Mouse (Mus musculus): Measurements from ENCODE around the gene Hk2. TPM values are rescaled to one million over a fixed set of nuclear protein-coding genes. Genes with fewer than 3 reads are reported as not detected.

The Hk2 gene
- polyA plus RNA-seq, 1 experiment from 2014 or later, result 6.0 TPM

- ATAC-seq (ENCODE audit: low read depth) (no peak), DNase-seq (no peak)
- no peak overlapping the region for H3K9ac ChIP-seq
- H3K4me3 ChIP-seq (replicated peaks), result no peak overlapping the region
- no peaks in the 10 kb centered on the region for H3K9me3 ChIP-seq (replicated peaks)
- no peak overlapping the region for H3K27ac ChIP-seq
- 78% methylated on average over 6 of the region's 6 CpGs for WGBS (ENCODE audit: insufficient replicate concordance)
- H3K27me3 ChIP-seq, result no peaks in the 10 kb centered on the region
- peaks cover 30% of the 10 kb centered on the region for H3K36me3 ChIP-seq
- peaks cover 48% of the 10 kb centered on the region for H3K4me1 ChIP-seq (replicated peaks)
- H3K4me2 ChIP-seq, result no peak overlapping the region
These were observed 19.5 kb downstream of the Hk2 start for GRCm38 (mm10) chr6:82754769-82755168.

DNA sequence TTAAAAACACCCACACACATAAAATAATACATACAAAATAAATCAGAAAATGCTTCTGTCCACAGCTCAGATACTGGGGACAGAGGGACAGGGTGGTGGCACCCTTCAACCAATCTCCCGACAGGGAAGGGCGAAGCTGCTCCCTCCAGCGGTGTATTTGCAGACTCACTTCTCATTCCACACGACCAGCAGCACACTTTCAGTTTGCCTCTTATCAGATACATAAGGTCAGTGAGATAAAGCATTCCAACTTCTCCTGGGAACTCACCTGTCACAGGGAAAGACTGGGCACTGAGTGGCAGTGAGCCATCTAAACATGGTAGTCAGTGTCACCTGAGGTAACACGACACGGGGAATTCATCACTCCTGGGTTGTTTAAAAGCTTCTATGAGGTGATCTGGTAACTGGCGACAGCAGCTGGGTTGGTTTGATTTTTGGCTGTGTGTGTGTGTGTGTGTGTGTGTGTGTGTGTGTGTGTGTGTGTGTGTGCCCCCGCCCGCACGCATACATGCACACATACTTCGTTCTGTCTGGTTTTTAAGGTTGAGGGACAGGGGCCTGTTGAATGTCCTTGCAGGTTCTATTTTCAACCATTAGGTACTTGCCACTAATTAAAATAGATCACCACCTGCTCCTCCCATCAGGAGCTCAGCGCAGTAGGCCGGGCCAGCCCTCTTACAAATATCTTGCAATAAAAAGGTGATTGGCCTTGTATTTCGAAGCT lies 20.5 kb downstream of the Hk2 start:
- DNase-seq (no peak), ATAC-seq (ENCODE audit: low read depth) (no peak)
- H3K27ac ChIP-seq, result no peak overlapping the region
- no peaks in the 10 kb centered on the region for H3K27me3 ChIP-seq
- peaks cover 27% of the 10 kb centered on the region for H3K36me3 ChIP-seq
- H3K9ac ChIP-seq, result no peak overlapping the region
- H3K9me3 ChIP-seq (replicated peaks), result no peaks in the 10 kb centered on the region
- 58% methylated on average over 14 of the region's 14 CpGs for WGBS (ENCODE audit: insufficient replicate concordance)
- peaks cover 45% of the 10 kb centered on the region for H3K4me1 ChIP-seq (replicated peaks)
- no peak overlapping the region for H3K4me3 ChIP-seq (replicated peaks)
- no peak overlapping the region for H3K4me2 ChIP-seq

GRCm38 (mm10) chr6:82753061-82753460 lies 21.2 kb downstream of the Hk2 start:
- Histone ChIP-seq H3K9me3 (replicated peaks) (no peaks in the 10 kb centered on the region), H3K9ac (no peak overlapping the region), H3K4me1 (replicated peaks) (peaks cover 38% of the 10 kb centered on the region), H3K36me3 (peaks cover 25% of the 10 kb centered on the region), H3K27ac (no peak overlapping the region), H3K27me3 (no peaks in the 10 kb centered on the region), H3K4me2 (no peak overlapping the region), H3K4me3 (replicated peaks) (no peak overlapping the region)
- WGBS (ENCODE audit: insufficient replicate concordance), result 49% methylated on average over 11 of the region's 11 CpGs
- no peak for DNase-seq
- no peak for ATAC-seq (ENCODE audit: low read depth)

- Histone ChIP-seq H3K36me3 (peaks cover 18% of the 10 kb centered on the region), H3K4me2 (no peak overlapping the region), H3K9ac (no peak overlapping the region), H3K27me3 (no peaks in the 10 kb centered on the region), H3K27ac (no peak overlapping the region), H3K9me3 (replicated peaks) (no peaks in the 10 kb centered on the region), H3K4me1 (replicated peaks) (peaks cover 31% of the 10 kb centered on the region), H3K4me3 (replicated peaks) (no peak overlapping the region)
- DNase-seq, result no peak
- WGBS (ENCODE audit: insufficient replicate concordance), result 81% methylated on average over 7 of the region's 7 CpGs
- no peak for ATAC-seq (ENCODE audit: low read depth)
These were observed 22.5 kb downstream of the Hk2 start for GRCm38 (mm10) chr6:82751791-82752190.

GRCm38 (mm10) chr6:82751031-82751430 lies 23.2 kb downstream of the Hk2 start:
- peaks cover 26% of the 10 kb centered on the region for H3K4me1 ChIP-seq (replicated peaks)
- no peaks in the 10 kb centered on the region for H3K9me3 ChIP-seq (replicated peaks)
- H3K36me3 ChIP-seq, result peaks cover 22% of the 10 kb centered on the region
- ATAC-seq (ENCODE audit: low read depth) (no peak), DNase-seq (no peak)
- 69% methylated on average over 11 of the region's 11 CpGs for WGBS (ENCODE audit: insufficient replicate concordance)
- H3K27ac ChIP-seq, result no peak overlapping the region
- H3K4me2 ChIP-seq, result no peak overlapping the region
- no peaks in the 10 kb centered on the region for H3K27me3 ChIP-seq
- no peak overlapping the region for H3K4me3 ChIP-seq (replicated peaks)
- H3K9ac ChIP-seq, result no peak overlapping the region

- H3K4me3 ChIP-seq (replicated peaks), result no peak overlapping the region
- no peaks in the 10 kb centered on the region for H3K27me3 ChIP-seq
- peaks cover 22% of the 10 kb centered on the region for H3K36me3 ChIP-seq
- H3K4me1 ChIP-seq (replicated peaks), result peaks cover 22% of the 10 kb centered on the region
- ATAC-seq (ENCODE audit: low read depth), result no peak
- no peak overlapping the region for H3K9ac ChIP-seq
- WGBS (ENCODE audit: insufficient replicate concordance), result 56% methylated on average over 2 of the region's 2 CpGs
- no peaks in the 10 kb centered on the region for H3K9me3 ChIP-seq (replicated peaks)
- no peak overlapping the region for H3K27ac ChIP-seq
- H3K4me2 ChIP-seq, result no peak overlapping the region
- no peak for DNase-seq
These were observed 24.2 kb downstream of the Hk2 start for GRCm38 (mm10) chr6:82750063-82750462.

DNA sequence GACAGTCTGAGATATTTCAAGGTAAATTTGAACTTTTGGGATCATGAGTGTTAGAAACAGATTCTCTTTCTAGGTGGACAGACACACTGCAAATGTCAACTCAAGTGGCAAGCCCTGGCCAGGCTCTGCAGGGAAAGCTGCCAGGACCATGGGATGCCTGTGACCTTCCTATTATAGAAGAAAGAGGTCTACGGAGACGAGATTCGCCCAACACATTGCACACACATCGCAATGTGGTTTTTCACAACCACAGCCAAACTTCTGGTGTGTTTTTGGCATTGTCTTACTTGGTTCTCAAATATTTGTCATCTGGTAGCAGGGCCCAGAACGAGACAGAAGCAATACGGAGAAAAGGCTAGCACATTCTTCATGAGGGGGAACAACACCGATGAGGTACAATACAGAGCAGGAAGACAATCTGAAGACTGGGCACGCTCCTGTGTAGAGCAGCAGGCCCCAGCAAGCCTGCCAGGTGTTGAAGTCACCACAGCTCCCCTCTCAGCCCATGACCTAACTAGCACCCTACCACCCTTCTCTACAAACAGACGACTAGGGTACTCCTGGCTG lies 26.1 kb downstream of the Hk2 start:
- H3K27ac ChIP-seq, result no peak overlapping the region
- H3K9ac ChIP-seq, result no peak overlapping the region
- ATAC-seq (ENCODE audit: low read depth) (no peak), DNase-seq (no peak)
- H3K4me3 ChIP-seq (replicated peaks), result no peak overlapping the region
- H3K9me3 ChIP-seq (replicated peaks), result no peaks in the 10 kb centered on the region
- H3K4me2 ChIP-seq, result no peak overlapping the region
- no peaks in the 10 kb centered on the region for H3K27me3 ChIP-seq
- peaks cover 8% of the 10 kb centered on the region for H3K4me1 ChIP-seq (replicated peaks)
- WGBS (ENCODE audit: insufficient replicate concordance), result 82% methylated on average over 9 of the region's 9 CpGs
- H3K36me3 ChIP-seq, result peaks cover 28% of the 10 kb centered on the region

- Histone ChIP-seq H3K27me3 (no peaks in the 10 kb centered on the region), H3K9me3 (replicated peaks) (no peaks in the 10 kb centered on the region), H3K36me3 (peaks cover 38% of the 10 kb centered on the region), H3K4me2 (no peak overlapping the region), H3K9ac (no peak overlapping the region), H3K4me1 (replicated peaks) (0 out of 2 replicates have a peak, but pooled peaks cover 4% of the 10 kb centered on the region), H3K27ac (no peak overlapping the region), H3K4me3 (replicated peaks) (no peak overlapping the region)
- ATAC-seq (ENCODE audit: low read depth) (no peak), DNase-seq (no peak)
- WGBS (ENCODE audit: insufficient replicate concordance), result 37% methylated on average over 5 of the region's 5 CpGs
These were observed 27.2 kb downstream of the Hk2 start for GRCm38 (mm10) chr6:82747085-82747484.

- DNase-seq (no peak), ATAC-seq (ENCODE audit: low read depth) (no peak)
- H3K4me2 ChIP-seq, result no peak overlapping the region
- peaks cover 28% of the 10 kb centered on the region for H3K36me3 ChIP-seq
- H3K9ac ChIP-seq, result no peak overlapping the region
- no peak overlapping the region for H3K27ac ChIP-seq
- H3K4me1 ChIP-seq (replicated peaks), result peaks cover 10% of the 10 kb centered on the region
- H3K4me3 ChIP-seq (replicated peaks), result no peak overlapping the region
- no peaks in the 10 kb centered on the region for H3K27me3 ChIP-seq
- WGBS (ENCODE audit: insufficient replicate concordance), result 89% methylated on average over 9 of the region's 9 CpGs
- H3K9me3 ChIP-seq (replicated peaks), result no peaks in the 10 kb centered on the region
These were observed 29.7 kb downstream of the Hk2 start for GRCm38 (mm10) chr6:82744553-82744952.

DNA sequence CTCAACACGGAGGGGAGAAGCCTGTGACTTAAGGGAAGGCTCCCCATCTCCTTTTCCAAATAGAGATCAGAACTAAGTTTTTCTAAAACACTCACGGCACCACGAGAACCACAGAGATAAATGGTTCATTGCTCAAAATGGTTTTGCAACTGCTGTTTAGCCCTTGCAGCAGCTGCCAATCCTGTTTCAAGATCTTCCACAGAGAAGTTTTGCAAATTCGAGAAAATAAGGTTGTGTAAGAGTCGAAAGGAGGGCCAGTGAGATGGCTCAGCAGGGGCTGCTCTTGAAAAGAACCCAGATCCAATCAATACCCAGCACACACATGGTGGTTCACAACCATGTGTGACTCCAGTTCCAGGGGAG lies 32.8 kb downstream of the Hk2 start:
- Histone ChIP-seq H3K4me2 (no peak overlapping the region), H3K36me3 (peaks cover 45% of the 10 kb centered on the region)
- WGBS (ENCODE audit: insufficient replicate concordance), result 53% methylated on average over 5 of the region's 5 CpGs

DNA sequence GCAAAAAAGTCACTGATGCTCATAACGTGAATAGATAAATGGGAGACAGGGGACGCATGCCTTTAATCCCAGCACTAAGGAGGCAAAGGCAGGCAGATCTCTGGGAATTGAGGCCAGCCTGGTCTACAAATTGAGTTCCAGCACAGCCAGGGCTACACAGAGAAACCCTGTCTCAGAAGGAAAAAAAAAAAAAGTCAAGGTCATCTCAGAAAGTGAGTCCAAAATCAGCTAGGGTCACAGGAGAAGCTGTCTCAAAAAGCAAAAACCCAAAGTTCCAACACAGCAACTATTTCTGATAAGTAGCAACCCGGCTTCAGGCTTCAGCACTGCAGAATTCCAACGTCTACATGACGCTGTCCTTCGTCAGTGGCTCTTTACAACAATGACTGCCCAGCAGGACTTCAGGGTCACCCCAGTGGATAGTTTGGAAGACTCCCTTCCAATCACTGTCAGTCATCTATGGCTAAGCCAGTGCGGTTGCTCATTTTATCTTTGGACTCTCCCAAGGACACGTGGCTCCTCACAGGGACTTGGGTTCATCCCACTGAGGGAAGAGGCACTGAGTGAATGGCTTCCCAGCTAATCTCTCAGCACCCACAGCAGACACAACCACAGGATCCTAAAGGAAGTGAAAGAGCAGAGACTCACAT lies 33.3 kb downstream of the Hk2 start:
- no peak for DNase-seq

More for the DNA sequence above, 32.8 kb downstream of the Hk2 start:
- H3K27me3 ChIP-seq, result no peaks in the 10 kb centered on the region
- no peak overlapping the region for H3K9ac ChIP-seq
- peaks cover 6% of the 10 kb centered on the region for H3K4me1 ChIP-seq (replicated peaks)
- no peak overlapping the region for H3K4me3 ChIP-seq (replicated peaks)
- no peaks in the 10 kb centered on the region for H3K9me3 ChIP-seq (replicated peaks)
- ATAC-seq (ENCODE audit: low read depth), result no peak
- H3K27ac ChIP-seq, result no peak overlapping the region
- DNase-seq, result no peak

More for the DNA sequence above, 33.3 kb downstream of the Hk2 start:
- H3K36me3 ChIP-seq, result peaks cover 43% of the 10 kb centered on the region
- no peak for ATAC-seq (ENCODE audit: low read depth)
- no peaks in the 10 kb centered on the region for H3K27me3 ChIP-seq
- WGBS (ENCODE audit: insufficient replicate concordance), result 72% methylated on average over 8 of the region's 8 CpGs
- H3K4me2 ChIP-seq, result no peak overlapping the region
- H3K27ac ChIP-seq, result no peak overlapping the region
- peaks cover 6% of the 10 kb centered on the region for H3K4me1 ChIP-seq (replicated peaks)
- H3K9ac ChIP-seq, result no peak overlapping the region
- H3K4me3 ChIP-seq (replicated peaks), result no peak overlapping the region
- H3K9me3 ChIP-seq (replicated peaks), result no peaks in the 10 kb centered on the region
